Mouse (Mus musculus) heart, postnatal 10 days (tissue): ENCODE data around the gene Trim34b. TPM values are rescaled to one million over a fixed set of nuclear protein-coding genes. Genes with fewer than 3 reads are reported as not detected.
A peak's percentile ranks its signal among the peaks of the same experiment; 100 is the strongest.
"Not testable (repeated sequence)": the region's sequence is repeated elsewhere in the genome, so short reads cannot be mapped to it uniquely, and the experiment has no call there.

Source experiments
- DNase-seq, 2 experiments: peaks; one replicate each; pipeline ENCODE4 v3.0.0; 2021
- intact Hi-C: fragments of 180-260 bp; cut with DNase I; formaldehyde crosslinking; loops from one replicate; pipeline ENCODE4 v1.15.1; 2025
- total RNA-seq, 2 experiments: library from RNA; stranded (reverse); gene quantifications; 2 replicates each; pipeline ENCODE4 v1.2.3; 2021

Trim34b gene
- total RNA-seq: under 1 TPM; 0.26 to 0.35 TPM

DNA sequence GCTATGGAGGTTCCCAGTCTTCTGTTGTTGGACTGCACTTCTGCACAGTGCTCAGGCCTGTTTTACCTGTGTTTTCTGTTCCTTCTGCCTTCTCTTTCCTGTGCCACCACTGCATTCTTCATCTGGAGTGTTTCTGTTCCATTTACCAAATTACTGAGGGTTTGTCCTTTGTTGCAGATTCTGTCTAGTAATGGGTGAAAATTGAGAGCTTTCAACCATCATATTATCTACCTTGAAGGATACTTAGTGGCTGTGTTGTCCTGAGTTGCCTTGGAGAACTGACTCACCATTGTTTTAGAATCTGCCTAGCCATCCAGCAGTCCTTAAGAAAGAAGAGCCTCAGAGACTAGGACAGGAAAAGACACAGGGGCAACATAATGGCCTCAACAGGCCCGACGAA lies at the start of gene Trim34b:
TSS of gene Trim34b (plus strand) at position 301 of the 400 bp plus-strand sequence.
- intact Hi-C loops: not testable (repeated sequence)

DNA sequence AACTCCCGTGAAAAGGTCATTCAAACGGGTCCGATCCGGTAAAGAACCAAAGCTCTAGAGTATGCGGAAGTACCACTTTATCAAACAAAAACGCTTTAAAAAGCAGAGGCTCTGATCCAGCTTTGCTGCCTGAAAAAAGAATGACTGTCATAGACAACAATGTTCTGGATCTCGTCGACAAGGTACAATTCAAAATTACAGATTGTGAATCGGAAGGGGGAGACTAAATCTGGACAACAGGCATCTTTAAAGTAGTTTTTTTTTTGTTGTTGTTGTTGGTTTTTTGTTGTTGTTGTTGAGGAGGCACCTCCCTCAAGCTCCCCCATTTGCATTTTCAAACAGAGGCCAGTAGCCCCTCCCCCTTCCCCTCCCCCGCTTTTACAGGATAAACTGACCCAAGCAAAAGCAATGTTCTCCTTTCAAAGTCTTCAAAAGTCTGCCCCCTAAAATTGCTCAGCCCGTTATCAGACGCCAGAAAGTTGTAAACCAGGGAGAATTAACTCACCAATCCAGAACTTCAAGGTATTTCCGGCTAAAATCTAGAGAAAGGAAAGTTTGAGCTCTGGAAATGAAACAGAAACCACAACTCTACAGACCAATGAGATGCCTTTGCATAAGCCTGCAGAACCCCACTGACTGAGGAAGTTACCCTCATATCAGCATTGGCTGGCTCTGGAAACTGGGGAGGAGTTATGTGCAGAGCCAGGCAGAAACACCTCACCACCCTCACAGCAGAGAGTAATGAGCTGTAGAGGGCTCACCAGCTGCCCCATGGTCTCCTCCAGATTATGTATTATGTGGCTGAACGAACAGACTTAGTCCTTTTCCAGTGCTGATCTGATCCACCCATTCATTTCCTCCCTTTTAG lies 41.5 kb upstream of the Trim34b start, which contains the start of gene Trim5:
TSS of gene Trim5 (minus strand) at position 519 of the 868 bp plus-strand sequence.
- peak; percentile 19 to 42 for DNase-seq
- intact Hi-C loops: not testable (repeated sequence)

More for the DNA sequence above, at the start of gene Trim34b:
- not testable (repeated sequence) for DNase-seq

DNA sequence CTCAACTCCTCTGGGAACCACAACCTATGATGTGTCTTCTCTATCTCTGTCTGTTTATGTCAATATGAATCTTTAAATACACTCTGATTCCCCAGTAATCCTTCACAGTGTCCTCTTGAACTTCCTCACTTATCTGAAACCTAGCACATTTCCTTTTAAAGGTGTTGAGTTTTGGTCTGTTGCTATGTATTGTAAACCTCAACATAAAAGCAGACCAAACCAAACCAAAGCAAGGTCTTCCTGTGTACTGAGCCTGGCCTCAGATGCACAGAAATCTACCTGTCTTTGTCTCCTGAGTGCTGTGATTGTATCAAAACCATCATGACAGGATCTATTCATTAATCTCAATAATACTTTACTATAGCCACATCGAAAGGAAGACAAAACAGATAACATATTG lies 38.6 kb upstream of the Trim34b start:
- intact Hi-C loops: no loop called here
- no peak for DNase-seq

DNA sequence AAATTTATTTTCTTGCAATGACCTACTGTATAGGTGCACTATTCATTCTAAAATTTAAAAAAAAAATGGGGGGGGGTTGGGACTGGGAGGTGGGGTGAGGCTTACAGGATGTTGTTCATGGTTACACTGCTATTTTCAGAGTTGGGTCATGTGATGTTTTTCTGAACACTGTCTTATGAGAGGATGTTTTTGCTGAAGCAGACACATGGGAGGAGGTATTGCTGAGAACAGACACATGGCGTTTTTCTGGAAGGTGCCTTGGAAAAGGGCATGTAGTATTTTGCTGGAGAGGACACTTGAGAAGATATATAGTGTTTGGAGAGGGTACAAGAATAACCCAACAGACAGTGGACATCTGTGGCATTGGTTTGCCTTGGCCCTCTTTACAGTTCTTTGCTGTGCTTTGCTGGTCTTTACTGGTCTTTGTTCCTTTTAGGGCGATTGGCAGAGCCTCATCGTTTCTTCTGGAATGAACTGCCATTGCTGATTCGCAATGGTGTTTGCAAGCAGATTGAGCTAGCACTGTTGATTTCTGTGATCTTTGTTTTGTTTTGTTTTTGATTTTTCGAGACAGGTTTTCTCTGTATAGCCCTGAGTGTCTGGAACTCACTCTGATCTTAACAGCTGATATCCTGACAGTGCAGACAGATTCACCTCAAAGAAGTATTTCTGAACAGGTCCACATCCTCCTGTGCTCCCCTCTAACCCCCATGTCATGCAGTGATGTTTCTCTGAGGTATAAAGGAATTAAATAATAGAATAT lies 37.5 kb upstream of the Trim34b start:
- no peak for DNase-seq
- intact Hi-C loops: no loop called here

DNA sequence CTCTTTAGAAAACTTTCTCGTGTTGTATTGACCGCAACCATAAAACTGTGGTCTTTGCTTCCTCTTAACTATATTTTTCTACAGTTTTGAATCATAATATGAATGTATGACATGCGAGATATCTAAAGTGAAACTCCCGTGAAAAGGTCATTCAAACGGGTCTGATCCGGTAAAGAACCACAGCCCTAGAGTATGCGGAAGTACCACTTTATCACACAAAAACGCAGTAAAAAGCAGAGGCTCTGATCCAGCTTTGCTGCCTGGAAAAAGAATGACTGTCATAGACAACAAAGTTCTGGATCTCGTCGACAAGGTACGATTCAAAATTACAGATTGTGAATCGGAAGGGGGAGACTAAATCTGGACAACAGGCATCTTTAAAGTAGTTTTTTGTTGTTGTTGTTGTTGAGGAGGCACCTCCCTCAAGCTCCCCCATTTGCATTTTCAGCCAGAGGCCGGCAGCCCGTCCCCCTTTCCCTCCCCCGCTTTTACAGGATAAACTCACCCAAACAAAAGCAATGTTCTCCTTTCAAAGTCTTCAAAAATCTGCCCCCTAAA lies 14.4 kb upstream of the Trim34b start:
- peak; percentile 23 to 45 for DNase-seq
- intact Hi-C loops: no loop called here

DNA sequence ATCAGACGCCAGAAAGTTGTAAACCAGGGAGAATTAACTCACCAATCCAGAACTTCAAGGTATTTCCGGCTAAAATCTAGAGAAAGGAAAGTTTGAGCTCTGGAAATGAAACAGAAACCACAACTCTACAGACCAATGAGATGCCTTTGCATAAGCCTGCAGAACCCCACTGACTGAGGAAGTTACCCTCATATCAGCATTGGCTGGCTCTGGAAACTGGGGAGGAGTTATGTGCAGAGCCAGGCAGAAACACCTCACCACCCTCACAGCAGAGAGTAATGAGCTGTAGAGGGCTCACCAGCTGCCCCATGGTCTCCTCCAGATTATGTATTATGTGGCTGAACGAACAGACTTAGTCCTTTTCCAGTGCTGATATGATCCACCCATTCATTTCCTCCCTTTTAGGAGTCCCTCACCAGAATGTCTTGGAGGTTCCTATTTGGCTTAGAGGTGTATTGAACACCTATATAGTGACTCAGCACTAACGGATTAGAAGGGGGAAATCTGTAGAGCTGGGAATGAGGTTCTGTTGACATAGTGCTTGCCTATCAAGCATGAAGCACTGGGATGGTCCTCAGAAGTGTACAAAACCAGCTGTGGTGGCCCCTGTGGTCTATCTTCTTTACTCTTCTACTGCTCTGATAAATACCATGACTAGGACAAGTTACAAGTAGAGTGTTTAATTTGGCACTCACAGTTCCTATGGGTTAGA lies 13.7 kb upstream of the Trim34b start, which contains the start of gene Trim12a:
TSS of gene Trim12a (minus strand) at position 98 of the 712 bp plus-strand sequence.
- intact Hi-C loops: not testable (repeated sequence)

DNA sequence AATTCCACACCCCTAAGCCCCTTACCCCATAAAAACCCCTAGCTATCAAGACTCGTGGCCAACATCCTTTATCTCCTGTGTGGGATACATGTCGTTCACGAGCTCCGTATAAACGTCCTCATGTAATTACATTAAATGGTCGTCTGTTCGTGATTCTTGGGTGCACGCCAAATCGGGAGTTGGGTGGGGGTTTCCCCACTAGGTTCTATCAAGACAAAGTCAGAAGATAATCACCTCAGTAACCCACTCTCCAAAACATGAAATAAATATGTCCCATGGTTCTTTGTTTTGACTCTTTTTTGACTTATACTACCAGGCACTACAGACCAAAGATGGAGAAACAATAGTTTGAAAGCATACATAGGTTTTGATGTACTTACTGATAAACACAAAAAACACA lies 7.2 kb upstream of the Trim34b start:
- DNase-seq: no peak
- intact Hi-C loops: no loop called here

More for the DNA sequence above, 13.7 kb upstream of the Trim34b start, which contains the start of gene Trim12a:
- not testable (repeated sequence) for DNase-seq

DNA sequence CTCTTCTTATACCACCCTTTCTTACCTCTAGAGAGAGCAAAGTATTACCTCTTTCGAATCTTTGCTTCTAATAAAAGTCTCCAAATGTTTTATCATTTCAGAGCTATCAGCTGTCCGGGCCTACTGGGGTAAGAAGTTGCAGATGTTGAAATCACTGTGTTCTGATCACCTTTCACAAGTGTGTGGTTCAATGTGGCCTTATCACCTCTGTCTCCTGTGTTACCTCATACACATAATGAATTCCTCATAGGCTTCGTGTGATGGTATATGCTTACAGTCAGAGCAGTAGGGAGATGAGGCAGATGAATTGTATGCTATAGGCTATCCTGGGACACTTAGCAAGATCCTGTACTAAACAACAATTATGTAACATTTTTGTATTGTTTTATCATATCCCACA lies 6.3 kb downstream of the Trim34b start:
- DNase-seq, intact Hi-C loops: not testable (repeated sequence)

DNA sequence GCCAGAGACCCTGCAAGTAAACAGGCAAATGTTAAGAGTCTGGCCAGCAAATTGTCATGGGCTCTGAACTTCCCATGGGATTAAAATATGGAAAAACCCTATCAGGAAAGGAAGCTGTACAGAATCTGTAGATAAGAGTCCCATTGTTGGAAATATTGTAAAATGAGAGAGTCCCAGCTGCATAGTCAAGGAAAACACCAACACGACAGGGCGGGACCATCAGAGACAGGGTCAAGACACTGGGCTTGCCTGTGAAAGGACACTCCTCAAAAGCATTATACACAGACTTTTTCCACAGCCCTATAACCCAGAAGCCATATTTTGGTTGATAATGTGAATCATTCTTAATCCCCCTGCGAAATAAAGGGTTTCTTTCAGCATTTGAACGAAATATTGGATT lies 11.5 kb downstream of the Trim34b start:
- intact Hi-C loops, DNase-seq: not testable (repeated sequence)

DNA sequence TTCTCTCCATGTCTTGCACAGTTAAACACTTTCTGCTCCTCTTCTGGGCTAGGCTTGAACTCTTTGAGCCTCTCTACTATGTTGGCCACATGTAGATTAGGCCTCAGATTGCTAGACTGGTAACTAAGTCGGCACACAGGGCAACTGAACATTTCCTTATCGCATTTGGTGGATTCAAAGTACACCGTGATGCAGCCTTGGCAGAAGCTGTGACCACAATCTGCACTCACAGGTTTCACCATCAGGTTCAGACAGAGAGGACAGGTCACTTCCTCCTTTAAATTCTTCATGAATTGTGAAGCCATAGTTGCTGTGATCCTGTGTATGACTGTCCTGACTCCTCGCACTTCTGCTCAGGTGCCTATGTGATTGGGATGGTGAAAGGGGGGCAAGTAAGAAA lies 18.8 kb downstream of the Trim34b start:
- DNase-seq, intact Hi-C loops: not testable (repeated sequence)

DNA sequence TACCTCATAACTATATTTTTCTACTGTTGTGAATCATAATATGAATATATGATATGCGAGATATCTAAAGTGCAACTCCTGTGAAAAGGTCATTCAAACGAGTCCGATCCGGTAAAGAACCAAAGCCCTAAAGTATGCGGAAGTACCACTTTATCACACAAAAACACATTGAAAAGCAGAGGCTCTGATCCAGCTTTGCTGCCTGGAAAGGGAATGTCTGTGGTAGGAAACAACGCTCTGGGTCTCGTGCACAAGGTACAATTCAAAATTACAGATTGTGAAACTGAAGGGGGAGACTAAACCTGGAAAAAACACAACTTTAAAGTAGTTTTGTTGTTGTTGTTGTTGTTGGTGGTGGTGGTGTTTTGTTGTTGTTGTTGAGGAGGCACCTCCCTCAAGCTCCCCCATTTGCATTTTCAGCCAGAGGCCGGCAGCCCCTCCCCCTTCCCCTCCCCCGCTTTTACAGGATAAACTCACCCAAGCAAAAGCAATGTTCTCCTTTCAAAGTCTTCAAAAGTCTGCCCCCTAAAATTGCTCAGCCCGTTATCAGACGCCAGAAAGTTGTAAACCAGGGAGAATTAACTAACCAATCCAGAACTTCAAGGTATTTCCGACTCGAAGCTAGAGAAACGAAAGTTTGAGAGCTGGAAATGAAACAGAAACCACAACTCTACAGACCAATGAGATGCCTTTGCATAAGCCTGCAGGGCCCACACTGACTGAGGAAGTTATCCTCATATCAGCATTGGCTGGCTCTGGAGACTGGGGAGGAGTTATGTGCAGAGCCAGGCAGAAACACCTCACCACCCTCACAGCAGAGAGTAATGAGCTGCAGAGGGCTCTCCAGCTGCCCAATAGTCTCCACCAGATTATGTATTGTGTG lies 23.7 kb downstream of the Trim34b start, which contains the start of gene Trim12c:
TSS of gene Trim12c (minus strand) at position 646 of the 883 bp plus-strand sequence.
- intact Hi-C loops: no loop called here
- peak; percentile 83 to 85 for DNase-seq

DNA sequence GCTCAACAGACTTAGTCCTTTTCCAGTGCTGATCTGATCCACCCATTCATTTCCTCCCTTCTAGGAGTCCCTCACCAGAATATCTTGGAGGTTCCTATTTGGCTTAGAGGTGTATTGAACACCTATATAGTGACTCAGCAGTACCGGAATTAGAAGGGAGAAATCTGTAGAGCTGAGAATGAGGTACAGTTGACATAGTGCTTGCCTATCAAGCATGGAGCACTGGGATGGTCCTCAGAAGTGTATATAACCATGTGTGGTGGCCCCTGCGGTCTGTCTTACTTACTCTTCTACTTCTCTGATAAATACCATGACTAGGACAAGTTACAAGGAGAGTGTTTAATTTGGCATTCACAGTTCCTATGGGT lies 24.3 kb downstream of the Trim34b start:
- no peak for DNase-seq
- intact Hi-C loops: no loop called here

DNA sequence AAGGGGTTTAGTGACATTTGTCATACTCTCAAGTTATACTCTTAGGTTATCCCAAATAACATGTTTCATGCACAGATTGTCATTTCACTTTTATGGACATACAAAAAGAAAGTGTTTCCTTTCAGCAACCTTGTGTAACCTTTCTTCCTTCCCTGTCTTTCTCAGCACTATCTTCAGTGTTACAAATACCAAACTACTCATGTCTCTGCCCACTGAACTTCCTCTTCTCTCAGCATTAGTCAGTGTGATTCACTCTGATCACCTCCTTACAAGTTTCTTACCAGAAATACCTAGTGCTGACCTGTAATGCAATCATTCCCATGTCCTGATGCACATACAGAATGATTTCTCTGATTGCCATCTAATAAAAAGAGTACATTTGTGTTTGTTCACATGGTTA lies 37.1 kb downstream of the Trim34b start:
- intact Hi-C loops: no loop called here
- no peak for DNase-seq

DNA sequence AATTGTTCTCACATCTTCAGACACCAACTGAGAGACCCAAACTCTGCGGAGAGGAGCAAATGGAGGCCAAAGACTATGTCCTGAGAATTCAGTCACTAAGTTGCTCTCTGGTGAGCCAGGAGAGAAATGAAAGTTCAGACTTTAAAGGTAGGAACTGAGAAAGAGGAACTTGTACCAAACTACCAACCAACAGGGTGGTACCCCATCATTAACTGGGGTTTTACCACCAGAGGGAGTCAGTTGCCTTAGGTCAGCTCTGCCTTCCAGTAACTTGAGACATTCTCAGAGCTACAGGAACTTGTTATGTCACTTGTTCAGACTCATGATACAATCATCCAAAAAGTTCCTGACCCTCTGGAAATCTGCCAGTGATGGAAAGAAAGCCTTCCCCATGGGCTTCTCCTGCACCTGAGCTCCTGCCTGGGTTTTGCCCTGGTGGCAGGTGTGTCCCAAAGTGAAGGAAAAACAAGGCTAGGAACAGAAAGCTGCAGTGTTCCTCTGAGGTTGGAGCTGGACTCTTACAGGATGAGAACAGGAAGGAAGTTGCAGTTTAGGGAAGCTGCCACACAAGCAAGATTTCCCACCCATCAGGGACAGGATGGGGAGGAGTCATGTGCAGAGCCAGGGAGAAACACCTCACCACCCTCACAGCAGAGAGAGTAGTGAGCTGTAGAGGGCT lies 40.6 kb downstream of the Trim34b start, which contains the start of gene Trim30b:
TSS of gene Trim30b (minus strand) at position 149 of the 679 bp plus-strand sequence.
- DNase-seq: peak; percentile 12 to 15
- intact Hi-C loops: no loop called here

Other genes with a start within 250 kb of the Trim34b start
- gene Olfr645, start 244.0 kb upstream of the Trim34b start, total RNA-seq: not detected
- gene Olfr646, start 224.6 kb upstream of the Trim34b start, total RNA-seq: not detected
- gene Ubqln5, start 199.6 kb upstream of the Trim34b start, total RNA-seq: not detected
- not detected for gene Olfr643, start 192.1 kb upstream of the Trim34b start, total RNA-seq
- gene Ubqln3, start 186.2 kb upstream of the Trim34b start, total RNA-seq: not detected
- gene Ubqlnl, start 178.9 kb upstream of the Trim34b start, total RNA-seq: not detected
- gene Olfm5, start 164.6 kb upstream of the Trim34b start, total RNA-seq: not detected
- not detected for gene Olfr648, start 146.1 kb upstream of the Trim34b start, total RNA-seq
- gene Olfr649, start 133.5 kb upstream of the Trim34b start, total RNA-seq: not detected
- 1 to 10 TPM in 1 of 2 experiments, under 1 TPM in 1; 0.45 to 1.7 TPM for gene Trim6, start 110.7 kb upstream of the Trim34b start, total RNA-seq
- gene Trim34a, start 85.0 kb upstream of the Trim34b start, total RNA-seq: 1 to 10 TPM; 3.9 to 4.8 TPM
- 1 to 10 TPM; 2.2 to 3.4 TPM for gene Trim5, start 41.4 kb upstream of the Trim34b start, total RNA-seq
- 1 to 10 TPM; 7.0 to 7.2 TPM for gene Trim12a, start 14.0 kb upstream of the Trim34b start, total RNA-seq
- 1 to 10 TPM; 4.5 to 4.9 TPM for gene Trim12c, start 23.9 kb downstream of the Trim34b start, total RNA-seq
- gene Trim30b, start 40.4 kb downstream of the Trim34b start, total RNA-seq: not detected
- not detected for gene Trim30c, start 71.4 kb downstream of the Trim34b start, total RNA-seq
- 1 to 10 TPM; 1.6 to 2.5 TPM for gene Trim30a, start 135.7 kb downstream of the Trim34b start, total RNA-seq
- gene Trim30d, start 178.4 kb downstream of the Trim34b start, total RNA-seq: under 1 TPM; 0.26 to 0.67 TPM
- gene Olfr651, start 220.7 kb downstream of the Trim34b start, total RNA-seq: not detected
- gene Olfr652, start 231.4 kb downstream of the Trim34b start, total RNA-seq: not detected
- not detected for gene Olfr653, start 247.8 kb downstream of the Trim34b start, total RNA-seq